Mouse (Mus musculus): ENCODE data around the gene S1pr1. TPM values are rescaled to one million over a fixed set of nuclear protein-coding genes. Genes with fewer than 3 reads are reported as not detected.

Gene S1pr1
- polyA plus RNA-seq (2012; rRNA removed), result 28.6 and 32.9 TPM in 2 replicates

DNA sequence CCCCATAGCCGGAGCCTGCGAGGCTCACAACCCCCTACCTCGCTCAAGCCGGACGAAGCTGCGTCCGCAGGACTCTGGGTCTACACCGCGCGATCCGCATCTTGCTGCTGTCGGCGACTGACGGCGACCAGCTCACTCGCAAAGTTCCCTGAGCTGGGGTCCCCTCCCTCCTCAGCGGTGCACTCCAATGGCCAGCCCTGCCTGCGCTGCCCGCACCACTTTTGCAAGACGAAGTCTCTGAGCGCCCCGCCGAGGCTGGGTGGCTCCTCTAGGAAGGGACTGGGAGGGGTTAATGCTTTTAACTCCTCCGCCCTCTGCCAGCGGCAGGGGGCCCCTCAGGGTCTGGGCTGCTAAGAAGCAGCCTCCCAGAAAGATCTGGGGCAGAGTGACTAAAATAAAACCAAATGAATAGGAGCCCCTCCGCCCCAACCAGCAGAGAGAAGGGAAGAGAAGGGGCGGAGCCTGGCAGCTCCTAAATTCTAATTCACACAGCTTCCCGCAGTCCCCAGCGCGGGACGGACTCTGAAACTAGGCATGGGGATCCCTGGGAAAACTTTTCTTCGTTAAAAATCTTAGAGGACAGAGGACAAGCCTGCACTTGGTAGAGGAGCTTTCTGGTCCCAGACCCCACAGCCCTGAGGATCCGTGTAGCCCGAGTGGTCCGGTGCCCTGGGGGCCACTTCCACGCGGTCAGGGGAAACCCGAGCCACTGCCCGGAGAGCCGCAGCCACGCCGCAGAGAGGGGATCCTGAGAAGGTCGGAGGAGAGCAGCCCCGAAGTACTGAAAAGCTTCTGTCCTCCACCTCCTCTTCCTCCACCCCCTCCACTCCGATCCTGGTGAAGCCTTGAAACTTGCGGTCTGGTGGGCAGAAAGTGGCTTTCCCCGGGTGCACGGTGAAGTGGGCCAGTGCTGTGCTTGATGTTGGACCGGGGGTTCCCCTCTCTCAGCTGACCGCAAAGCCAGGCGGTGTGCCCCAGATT is at the start of gene S1pr1:
Gene S1pr1, minus strand, starts transcription at position 402 of the 981 bp plus-strand sequence.

Other genes with a start within 250 kb of the S1pr1 start
- 3.1 and 3.5 TPM in 2 replicates for gene Dph5, start 172.8 kb upstream of the S1pr1 start, polyA plus RNA-seq (2012; rRNA removed)